Mouse (Mus musculus) ES-Bruce4 (cell line): ENCODE data around the gene Asb16.

Source experiments
- CTCF ChIP-seq: IDR thresholded peaks from one replicate; pipeline ENCODE4 v1.8.1; 2011; ENCODE audit warnings: low read depth, low read length
- EP300 ChIP-seq: IDR thresholded peaks from 2 replicates; pipeline ENCODE4 v1.6.1; 2011; ENCODE audit warnings: low read depth, low read length; ENCODE audit not compliant: insufficient read depth
- POLR2A ChIP-seq: IDR thresholded peaks from one replicate; pipeline ENCODE4 v1.8.1; 2011; ENCODE audit warnings: low read length; ENCODE audit not compliant: insufficient read depth

GRCm38 (mm10) chr11:102267480-102267879 lies 1.1 kb upstream of the Asb16 start:
- no peak for TF ChIP-seq POLR2A
- peak; percentile 59 for TF ChIP-seq CTCF
- TF ChIP-seq EP300: 0 out of 2 replicates have a peak, but pooled peaks have one; percentile 39
